Mouse (Mus musculus): ENCODE results near the gene Mras. TPM values are rescaled to one million over a fixed set of nuclear protein-coding genes. Genes with fewer than 3 reads are reported as not detected.

The Mras gene
- total RNA-seq, 1 experiment from 2014 or later: 4.9 TPM

DNA sequence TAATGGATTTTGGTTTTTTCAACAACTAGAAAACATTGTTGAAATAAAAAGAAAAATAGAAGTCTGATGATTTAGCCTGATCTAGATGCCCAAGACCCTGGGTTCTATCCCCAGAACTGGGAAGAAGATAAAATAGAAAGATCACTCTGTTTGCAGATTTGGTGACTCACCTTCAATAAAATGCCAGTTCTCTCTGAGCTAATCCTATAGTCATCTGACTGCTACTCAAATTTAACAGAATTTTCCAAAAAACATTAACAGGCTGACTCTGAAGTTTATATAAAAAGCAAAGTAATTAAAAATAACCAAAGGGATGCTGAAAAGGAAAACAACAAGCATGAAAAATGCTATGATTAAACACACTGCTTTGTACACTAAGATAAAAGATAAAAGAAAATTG, 9.1 kb upstream of the Mras start:
- ATAC-seq (replicated peaks in 1 of 2; ENCODE audit: insufficient read depth in 1 of 2, low FRiP score in 2 of 2, low TSS enrichment in 1 of 2, low read depth in 1 of 2, poor library complexity in 2 of 2, severe bottlenecking in 2 of 2): no peak

DNA sequence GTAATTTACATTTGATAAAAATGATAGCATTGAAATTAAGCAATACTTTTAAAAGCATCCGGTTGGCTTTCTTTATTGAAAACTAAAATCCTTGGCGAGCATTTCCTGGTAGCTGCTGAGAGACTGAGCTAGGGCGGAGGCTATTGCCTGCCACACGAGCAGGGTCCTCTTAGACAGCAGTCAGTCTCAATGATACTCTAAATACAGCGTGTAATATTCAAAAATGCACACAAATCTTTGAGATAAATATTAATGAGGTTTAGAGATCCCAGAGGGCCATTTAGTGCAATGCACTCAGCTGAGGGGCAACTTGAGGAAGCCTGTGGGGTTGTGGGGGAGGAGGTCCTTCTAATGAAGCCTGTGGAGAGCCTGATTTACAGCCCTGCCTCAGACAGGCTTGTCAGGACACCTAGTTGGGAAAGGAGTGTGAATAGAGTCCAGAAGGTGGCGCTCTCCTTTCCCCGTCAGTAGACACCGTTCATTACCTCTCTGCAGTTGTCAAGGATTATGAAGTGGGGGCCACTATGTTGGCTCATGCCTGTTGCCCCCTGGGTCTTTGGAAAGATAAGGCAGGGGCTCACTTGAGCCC, 7.5 kb upstream of the Mras start:
- ATAC-seq (replicated peaks in 1 of 2; ENCODE audit: insufficient read depth in 1 of 2, low FRiP score in 2 of 2, low TSS enrichment in 1 of 2, low read depth in 1 of 2, poor library complexity in 2 of 2, severe bottlenecking in 2 of 2): peak; percentile 59 to 66

DNA sequence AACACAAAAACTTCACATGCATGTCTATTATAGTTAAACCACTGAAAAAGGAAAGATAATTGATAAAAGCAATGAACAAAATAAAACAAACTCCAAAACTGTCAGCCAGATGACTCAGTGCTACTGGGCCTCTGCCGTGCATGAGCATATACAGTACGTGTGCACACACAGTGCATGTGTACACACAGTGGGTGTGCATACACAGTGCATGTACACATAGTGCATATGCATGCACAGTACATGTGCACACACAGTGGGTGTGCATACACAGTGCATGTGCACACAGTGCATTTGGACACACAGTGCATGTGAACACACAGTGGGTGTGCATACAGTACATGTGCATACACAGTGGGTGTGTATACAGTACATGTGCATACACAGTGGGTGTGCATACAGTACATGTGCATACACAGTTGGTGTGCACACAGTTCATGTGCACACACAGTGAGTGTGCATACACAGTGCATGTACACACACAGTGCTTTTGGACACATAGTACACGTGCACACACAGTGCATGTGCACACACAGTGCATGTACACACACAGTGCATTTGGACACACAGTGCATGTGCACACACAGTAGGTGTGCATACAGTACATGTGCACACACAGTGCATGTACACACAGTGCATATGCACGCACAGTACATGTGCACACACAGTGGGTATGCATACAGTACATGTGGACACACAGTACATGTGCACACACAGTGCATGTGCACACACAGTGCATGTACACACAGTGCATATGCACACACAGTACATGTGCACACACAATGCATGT, 4.7 kb upstream of the Mras start:
- no peak for ATAC-seq (replicated peaks in 1 of 2; ENCODE audit: insufficient read depth in 1 of 2, low FRiP score in 2 of 2, low TSS enrichment in 1 of 2, low read depth in 1 of 2, poor library complexity in 2 of 2, severe bottlenecking in 2 of 2)

DNA sequence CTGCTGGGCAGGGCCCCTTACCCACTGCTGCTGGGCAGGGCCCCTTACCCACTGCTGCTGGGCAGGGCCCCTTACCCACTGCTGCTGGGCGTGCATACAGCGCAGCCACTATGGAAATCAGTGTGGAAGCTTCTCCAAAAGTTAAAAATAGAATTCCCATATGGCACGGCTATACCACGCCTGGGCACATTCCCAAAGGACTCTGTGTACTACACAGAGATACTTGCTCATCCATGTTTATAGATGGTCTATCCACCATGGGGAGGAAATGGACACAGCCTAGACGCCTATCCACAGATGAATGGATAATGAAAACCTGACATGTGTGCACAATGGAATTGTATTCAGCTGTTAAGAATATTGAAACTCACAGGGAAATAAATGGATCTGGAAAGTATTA, 3.8 kb upstream of the Mras start:
- no peak for ATAC-seq (replicated peaks in 1 of 2; ENCODE audit: insufficient read depth in 1 of 2, low FRiP score in 2 of 2, low TSS enrichment in 1 of 2, low read depth in 1 of 2, poor library complexity in 2 of 2, severe bottlenecking in 2 of 2)

DNA sequence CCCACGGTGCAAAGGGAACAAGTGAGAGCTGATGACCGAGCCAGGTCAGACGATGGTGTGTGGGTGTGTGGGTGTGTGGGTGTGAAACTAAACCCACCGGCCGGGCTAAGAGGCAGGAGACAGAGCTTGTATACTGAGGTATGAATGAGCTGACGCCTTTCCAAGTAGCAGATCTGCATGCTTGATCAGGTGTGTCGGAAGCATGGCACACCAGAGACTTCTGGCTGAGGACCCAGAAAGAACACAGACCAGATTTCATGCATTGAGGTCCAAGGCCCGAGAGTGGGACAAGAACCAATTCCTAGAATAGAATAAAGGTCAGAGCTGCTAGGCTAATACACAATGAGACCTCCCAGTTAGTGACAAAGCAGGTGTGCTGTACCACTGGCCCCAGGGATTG, 1.9 kb upstream of the Mras start:
- ATAC-seq (replicated peaks in 1 of 2; ENCODE audit: insufficient read depth in 1 of 2, low FRiP score in 2 of 2, low TSS enrichment in 1 of 2, low read depth in 1 of 2, poor library complexity in 2 of 2, severe bottlenecking in 2 of 2): no peak

DNA sequence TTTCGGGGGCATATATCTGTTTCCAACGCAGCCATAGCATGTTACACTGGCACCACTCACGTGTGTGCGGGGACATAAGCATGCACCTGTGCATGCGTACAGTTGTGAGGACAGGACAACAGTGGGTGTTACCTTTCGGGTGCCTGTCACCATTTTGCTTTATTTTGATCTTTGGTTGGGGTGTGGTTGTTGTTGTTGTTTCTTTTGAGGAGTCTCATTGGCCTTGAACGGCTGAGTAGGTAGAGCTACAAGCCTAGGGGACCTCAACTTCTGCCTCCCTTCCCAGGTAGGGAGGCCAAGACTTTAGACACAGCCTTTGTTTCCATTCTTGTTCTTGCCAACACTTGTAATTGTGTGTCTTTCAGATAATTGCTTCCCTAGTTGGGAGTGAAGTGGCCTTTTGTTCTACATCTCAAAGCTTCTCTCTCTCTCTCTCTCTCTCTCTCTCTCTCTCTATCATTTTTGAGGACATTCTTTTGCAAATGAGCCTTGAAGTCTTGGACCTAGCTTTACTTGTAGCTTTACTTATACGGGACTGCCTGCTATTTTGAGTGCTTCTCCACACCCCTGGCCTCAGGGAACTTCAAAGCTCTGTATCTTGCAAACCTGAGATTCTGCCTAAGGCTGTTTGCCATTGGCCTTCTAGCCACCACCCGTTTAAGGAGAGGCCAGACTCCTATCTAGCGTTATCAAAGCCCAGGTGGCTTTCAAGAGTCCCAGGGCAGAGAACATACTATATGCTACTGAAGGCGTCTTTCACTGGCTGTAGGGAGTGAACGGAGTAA, 792 bp upstream of the Mras start:
- no peak for ATAC-seq (replicated peaks in 1 of 2; ENCODE audit: insufficient read depth in 1 of 2, low FRiP score in 2 of 2, low TSS enrichment in 1 of 2, low read depth in 1 of 2, poor library complexity in 2 of 2, severe bottlenecking in 2 of 2)

DNA sequence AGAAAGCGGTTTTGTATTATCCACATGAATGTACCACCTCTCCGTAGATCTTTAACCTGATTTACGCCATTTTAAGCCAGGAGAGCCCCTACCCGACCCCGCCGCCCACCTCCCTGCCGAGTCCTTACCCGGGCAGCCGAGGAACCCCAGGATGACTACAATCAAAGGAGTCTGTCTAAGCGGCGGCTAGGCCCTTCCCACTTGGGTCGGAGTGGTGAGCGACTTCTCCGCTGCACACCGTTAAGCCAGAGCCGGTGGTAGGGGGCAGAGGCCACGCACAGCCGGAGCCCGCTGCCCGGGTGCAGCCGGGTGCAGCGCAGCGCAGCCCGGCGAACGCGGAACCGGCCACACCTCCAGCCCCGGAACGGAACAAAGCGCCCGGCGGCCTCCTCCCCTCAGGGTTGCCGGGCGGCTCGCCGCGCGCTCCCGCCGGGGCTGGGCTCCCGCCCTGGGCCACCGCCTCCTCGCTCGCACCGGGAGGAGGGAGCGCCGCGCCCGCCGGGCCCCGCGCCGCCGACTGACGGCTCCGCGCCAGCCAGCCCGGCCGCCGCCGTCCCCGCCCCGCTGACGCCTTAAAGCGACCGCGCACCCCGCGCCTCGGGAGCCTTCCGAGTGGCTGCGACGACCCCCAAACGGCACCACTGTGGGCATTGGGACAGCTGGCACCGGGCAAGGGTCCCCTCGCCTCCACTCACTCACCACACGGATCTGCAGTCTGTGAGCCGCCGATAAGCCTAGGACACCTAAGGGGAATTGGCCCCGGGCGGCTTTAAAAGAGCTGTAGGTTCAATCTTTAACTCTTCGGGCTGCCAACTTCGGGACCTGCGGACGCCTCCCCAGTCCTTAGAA, 775 bp downstream of the Mras start:
- ATAC-seq (replicated peaks in 1 of 2; ENCODE audit: insufficient read depth in 1 of 2, low FRiP score in 2 of 2, low TSS enrichment in 1 of 2, low read depth in 1 of 2, poor library complexity in 2 of 2, severe bottlenecking in 2 of 2): peak; percentile 9 to 43; a peak in 3 of 4 replicates

DNA sequence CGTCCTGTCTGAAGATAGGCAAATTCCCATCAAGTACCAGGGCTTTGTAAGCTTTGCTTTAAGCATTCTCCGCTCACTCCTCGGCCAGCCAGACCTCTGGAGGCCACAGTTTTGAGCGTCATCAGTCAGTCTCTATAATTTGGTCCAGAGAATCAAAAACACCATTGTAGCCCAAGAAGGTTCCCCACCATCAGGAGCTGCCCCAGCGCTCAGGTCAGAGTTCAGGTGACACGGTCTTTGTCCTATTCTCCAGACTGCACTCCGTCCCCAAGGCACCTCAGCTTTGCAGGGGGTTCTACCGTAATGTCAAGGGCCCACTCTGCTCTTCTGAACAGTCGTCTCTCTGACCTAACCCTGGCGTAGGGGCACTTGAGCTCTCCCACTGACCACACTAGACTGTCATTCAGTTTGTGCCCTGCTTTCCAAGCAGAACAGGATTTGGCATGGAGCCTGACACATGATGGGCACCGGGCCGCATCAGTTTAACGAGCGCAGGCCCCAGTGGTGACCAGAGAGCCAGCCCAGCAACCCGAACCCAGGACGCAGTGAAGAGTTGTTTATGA, 1.5 kb downstream of the Mras start:
- ATAC-seq (replicated peaks in 1 of 2; ENCODE audit: insufficient read depth in 1 of 2, low FRiP score in 2 of 2, low TSS enrichment in 1 of 2, low read depth in 1 of 2, poor library complexity in 2 of 2, severe bottlenecking in 2 of 2): no peak

DNA sequence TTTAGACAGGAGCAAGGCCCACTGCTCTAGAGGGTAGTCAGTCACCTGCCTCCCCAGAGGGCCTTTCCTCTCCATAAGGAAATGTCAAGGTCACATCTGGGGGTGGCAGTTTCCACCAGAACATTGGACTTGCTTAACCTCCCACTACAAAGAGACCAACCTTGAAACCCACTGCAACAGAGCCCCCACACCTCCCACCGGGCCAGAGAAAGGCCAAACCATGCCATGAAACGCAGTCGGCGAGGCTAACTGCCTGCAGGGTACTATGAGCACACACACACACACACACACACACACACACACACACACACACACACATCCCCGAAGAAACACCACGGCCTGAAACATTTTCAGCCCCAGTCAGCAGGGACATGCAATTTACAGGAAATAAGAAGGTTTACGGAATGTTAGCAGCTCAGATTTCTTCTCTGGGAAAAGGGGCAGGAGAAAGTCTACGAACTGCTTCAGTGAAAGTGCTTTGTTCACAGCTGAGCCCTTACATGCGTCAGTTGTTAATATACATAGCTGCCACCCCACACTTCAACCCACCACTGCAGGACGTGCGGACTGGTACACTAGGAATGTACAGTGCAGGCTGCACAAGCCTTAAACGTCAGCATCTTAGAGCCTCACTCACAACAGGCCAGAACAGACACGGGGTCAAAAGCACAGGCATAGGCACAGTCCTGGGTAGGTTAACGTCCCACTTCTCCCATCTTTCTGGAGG, 2.1 kb downstream of the Mras start:
- no peak for ATAC-seq (replicated peaks in 1 of 2; ENCODE audit: insufficient read depth in 1 of 2, low FRiP score in 2 of 2, low TSS enrichment in 1 of 2, low read depth in 1 of 2, poor library complexity in 2 of 2, severe bottlenecking in 2 of 2)

DNA sequence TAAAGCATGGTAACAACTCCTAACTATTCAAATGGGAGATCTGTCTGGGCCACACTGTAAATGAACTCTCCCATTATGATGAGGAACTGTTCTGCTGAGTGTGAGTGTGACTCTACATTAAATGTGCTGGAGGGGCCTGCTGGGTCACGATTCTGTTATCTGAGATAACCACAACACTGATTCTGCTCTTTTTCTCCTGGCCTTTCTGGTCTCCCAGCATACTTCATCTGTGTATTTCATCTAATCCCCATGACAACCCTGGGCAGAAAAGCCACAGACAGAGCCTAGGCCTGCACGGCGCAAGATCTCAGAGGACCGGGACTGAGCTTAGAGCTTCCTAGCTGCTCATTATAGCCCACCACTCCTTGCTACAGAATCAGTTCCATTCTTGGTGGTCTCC, 4.7 kb downstream of the Mras start:
- peak; percentile 90 to 93 for ATAC-seq (replicated peaks in 1 of 2; ENCODE audit: insufficient read depth in 1 of 2, low FRiP score in 2 of 2, low TSS enrichment in 1 of 2, low read depth in 1 of 2, poor library complexity in 2 of 2, severe bottlenecking in 2 of 2)

DNA sequence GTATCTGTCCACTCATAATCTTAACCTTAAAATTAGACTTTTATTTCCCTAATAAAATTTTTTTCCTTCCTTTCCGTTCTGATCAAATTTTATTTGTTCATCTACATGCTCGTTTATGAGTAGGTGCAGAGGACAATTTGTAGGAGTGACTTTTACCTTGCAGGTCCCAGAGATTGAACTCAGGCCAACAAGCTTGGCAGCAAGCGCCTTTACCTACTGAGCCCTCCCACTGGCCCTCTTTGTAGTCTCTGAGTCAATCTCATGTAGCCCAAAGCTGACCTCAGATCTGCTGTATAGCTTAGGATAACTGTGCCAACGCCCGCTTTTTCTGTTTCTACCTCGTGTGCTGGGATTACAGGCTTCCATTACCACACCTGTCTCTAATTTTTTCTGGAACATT, 5.2 kb downstream of the Mras start:
- no peak for ATAC-seq (replicated peaks in 1 of 2; ENCODE audit: insufficient read depth in 1 of 2, low FRiP score in 2 of 2, low TSS enrichment in 1 of 2, low read depth in 1 of 2, poor library complexity in 2 of 2, severe bottlenecking in 2 of 2)

DNA sequence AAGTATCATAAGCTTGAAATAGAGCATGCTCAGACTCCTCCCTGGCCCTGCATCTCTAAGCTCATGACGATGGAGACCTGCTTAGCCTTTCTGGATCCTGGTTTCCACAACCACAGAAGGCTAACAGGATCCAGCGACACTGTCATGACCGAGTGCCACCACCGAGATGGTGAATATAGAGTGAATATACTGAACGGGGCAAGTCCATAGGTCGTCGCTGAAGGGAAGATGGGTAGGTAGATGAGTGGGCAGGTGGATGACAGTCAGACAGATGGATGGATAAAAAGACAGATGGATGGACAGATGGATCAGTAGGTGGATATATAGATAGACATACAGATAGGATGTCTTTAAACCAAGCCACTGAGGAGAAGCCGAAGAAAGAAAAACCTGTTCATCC, 5.8 kb downstream of the Mras start:
- no peak for ATAC-seq (replicated peaks in 1 of 2; ENCODE audit: insufficient read depth in 1 of 2, low FRiP score in 2 of 2, low TSS enrichment in 1 of 2, low read depth in 1 of 2, poor library complexity in 2 of 2, severe bottlenecking in 2 of 2)

DNA sequence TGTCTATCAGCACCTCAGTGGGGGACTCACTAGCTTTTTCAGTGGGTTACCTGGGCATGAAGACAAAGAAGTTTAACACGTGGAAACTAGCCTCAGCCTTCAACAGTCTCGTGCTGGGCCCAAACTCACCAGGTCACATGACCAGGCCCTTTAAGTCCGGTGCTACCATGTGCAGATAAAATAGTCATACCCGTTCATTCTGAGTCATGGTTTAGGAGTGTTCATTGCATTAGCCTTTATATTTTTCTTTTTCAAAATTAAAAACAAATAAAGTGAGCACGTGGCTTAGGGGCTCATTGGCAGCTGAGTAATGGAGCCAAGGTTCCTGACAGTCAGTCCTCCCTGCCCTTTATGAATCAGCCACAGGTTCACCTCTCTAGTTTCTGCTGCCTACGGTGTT, 6.4 kb downstream of the Mras start:
- no peak for ATAC-seq (replicated peaks in 1 of 2; ENCODE audit: insufficient read depth in 1 of 2, low FRiP score in 2 of 2, low TSS enrichment in 1 of 2, low read depth in 1 of 2, poor library complexity in 2 of 2, severe bottlenecking in 2 of 2)

DNA sequence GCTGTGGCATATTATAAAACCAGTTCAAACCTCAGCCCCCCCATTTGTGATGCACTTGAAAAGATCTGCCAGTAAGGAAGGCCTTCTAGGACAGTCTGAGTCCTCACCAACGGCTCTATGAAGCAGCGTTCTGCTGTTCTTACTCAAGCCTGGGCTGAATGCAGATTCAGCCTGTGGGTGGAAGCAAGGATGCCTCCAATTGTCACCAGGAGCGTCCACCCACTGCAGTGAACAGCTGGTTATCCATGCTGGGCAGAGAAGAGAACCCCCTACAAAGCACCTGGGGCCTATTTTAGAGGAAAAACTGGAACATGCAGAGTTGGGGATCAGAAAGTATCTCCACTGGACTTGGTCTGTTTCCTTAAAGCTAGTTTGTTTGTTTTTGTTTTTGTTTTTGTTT, 7.3 kb downstream of the Mras start:
- no peak for ATAC-seq (replicated peaks in 1 of 2; ENCODE audit: insufficient read depth in 1 of 2, low FRiP score in 2 of 2, low TSS enrichment in 1 of 2, low read depth in 1 of 2, poor library complexity in 2 of 2, severe bottlenecking in 2 of 2)

DNA sequence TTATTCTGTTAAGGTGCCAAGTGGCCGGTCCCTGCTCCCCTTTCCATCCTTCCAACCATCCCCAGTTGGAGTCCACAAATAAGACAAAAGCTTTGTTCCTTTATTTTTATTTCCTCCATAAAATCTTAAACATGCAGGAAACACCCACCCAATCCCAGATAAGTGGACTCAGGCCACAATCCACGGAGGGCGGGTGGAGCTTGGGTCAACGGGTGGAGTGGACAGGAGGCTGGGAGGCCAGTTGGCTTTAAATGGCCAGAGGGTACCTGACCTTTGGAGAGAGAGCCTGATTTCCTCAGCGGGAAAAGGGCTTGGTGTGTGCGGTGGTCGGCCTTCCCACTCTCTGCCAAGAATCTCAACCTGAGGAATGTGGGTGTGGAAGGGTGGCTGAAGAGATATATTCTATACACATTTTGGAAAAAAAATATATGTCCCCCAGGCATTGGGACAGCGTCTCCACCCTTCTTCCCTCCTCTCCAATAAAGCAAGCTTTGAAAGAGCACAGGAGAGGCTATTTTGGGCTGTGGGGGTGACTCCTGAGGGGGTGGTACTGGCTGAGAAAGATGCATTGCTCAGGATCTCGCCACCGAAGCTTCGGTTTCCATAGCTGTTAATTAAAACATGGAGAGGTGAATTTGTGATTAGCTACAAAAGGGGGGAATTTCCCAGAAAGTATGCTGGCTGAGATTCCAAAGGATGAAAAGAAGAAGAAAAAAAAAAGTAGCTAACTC, 8.4 kb downstream of the Mras start:
- no peak for ATAC-seq (replicated peaks in 1 of 2; ENCODE audit: insufficient read depth in 1 of 2, low FRiP score in 2 of 2, low TSS enrichment in 1 of 2, low read depth in 1 of 2, poor library complexity in 2 of 2, severe bottlenecking in 2 of 2)

DNA sequence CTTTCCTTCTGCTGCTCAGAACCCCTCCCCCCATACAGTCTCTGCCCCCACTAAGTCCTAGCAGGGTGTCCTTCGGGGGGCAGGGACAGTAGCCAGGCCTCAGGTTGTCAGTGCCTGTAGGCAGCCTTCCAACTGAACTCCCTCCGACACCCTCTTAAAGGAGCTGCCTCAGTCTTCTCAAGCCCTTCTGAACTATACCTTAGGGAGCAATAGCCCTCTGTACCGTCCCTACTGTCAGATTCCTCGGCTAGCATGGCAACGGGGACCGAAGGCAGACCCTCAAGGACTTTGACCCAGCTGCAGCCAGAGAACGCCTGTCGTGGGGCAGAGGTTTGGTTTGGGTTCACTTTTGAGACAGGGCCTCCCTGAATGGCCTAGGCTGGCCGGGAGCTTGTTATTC, 11.9 kb downstream of the Mras start:
- no peak for ATAC-seq (replicated peaks in 1 of 2; ENCODE audit: insufficient read depth in 1 of 2, low FRiP score in 2 of 2, low TSS enrichment in 1 of 2, low read depth in 1 of 2, poor library complexity in 2 of 2, severe bottlenecking in 2 of 2)

Measured in hematopoietic stem cell, adult 5-6 weeks (primary cell).